Mouse (Mus musculus): ENCODE measurements at regions not wholly inside any gene's neighbourhood (a gene's known extent, or its start where the extent isn't known, plus 50 kb on each side); places are given as distances from the start of the nearest gene placed in this dataset.

- Histone ChIP-seq H3K27ac (ENCODE audit: insufficient read depth, low read depth) (no peak overlapping the region), H3K27me3 (replicated peaks) (no peaks in the 10 kb centered on the region), H3K4me3 (replicated peaks in 1 of 3; ENCODE audit: low read depth in 2 of 3, low read length in 2 of 3, poor library complexity in 1 of 3) (no peak overlapping the region), H3K36me3 (replicated peaks in 1 of 2; ENCODE audit: control insufficient read depth in 1 of 2, insufficient read depth in 1 of 2, low read length in 1 of 2) (no peaks in the 10 kb centered on the region), H3K4me1 (ENCODE audit: control insufficient read depth in 1 of 2, insufficient read depth in 2 of 2) (peaks cover 0 to 6% of the 10 kb centered on the region in 2 experiments; a peak in 2 of 4 replicates), H3K9me3 (replicated peaks; ENCODE audit: low read length) (no peaks in the 10 kb centered on the region), H3K79me2 (replicated peaks; ENCODE audit: control insufficient read depth, extremely low read depth, insufficient read depth, poor library complexity, severe bottlenecking) (no peaks in the 10 kb centered on the region), H3K9ac (ENCODE audit: insufficient read depth, low read depth) (no peak overlapping the region), H3K4me2 (ENCODE audit: insufficient read depth, low read depth, poor library complexity, severe bottlenecking) (no peak overlapping the region)
- dilution Hi-C loops (cut with MboI; ENCODE audit: extremely low pct_ligation_motif_present, extremely low pct_unique_long_range_greater_than_20kb, low sequenced_read_pairs) (no loop called here), in situ Hi-C loops (cut with MboI; ENCODE audit: low pct_ligation_motif_present, low pct_unique_long_range_greater_than_20kb, low sequenced_read_pairs) (no loop called here)
- no peak for DNase-seq (ENCODE audit: extremely low read depth)
- TF ChIP-seq MEF2A (IDR thresholded peaks at IDR 0.05; ENCODE audit: borderline replicate concordance, low read depth, low read length) (no peak), RCOR1 (conservative IDR thresholded peaks at IDR 0.05; ENCODE audit: low read depth, low read length) (no peak), KAT2A (IDR thresholded peaks at IDR 0.05; ENCODE audit: insufficient replicate concordance, low read length) (no peak), TBP (conservative IDR thresholded peaks at IDR 0.05; ENCODE audit: low read depth, low read length) (no peak), ZKSCAN1 (IDR thresholded peaks at IDR 0.05; ENCODE audit: borderline replicate concordance, low read depth, low read length) (no peak), MXI1 (IDR thresholded peaks at IDR 0.05; ENCODE audit: low read depth, low read length) (no peak), JUN (IDR thresholded peaks at IDR 0.05; ENCODE audit: insufficient read depth, low read depth, low read length) (no peak), GABPA (IDR thresholded peaks at IDR 0.05; ENCODE audit: insufficient replicate concordance, low read depth, low read length) (no peak)
Measured at GRCm38 (mm10) chr10:21741575-21741974, 140.4 kb upstream of the Sgk1 start.

- Histone ChIP-seq H3K4me1 (ENCODE audit: control insufficient read depth in 1 of 2, insufficient read depth in 2 of 2) (peaks cover 0 to under 1% of the 10 kb centered on the region in 2 experiments; a peak in 1 of 4 replicates), H3K27ac (ENCODE audit: insufficient read depth, low read depth) (no peak overlapping the region), H3K36me3 (replicated peaks in 1 of 2; ENCODE audit: control insufficient read depth in 1 of 2, insufficient read depth in 1 of 2, low read length in 1 of 2) (no peaks in the 10 kb centered on the region), H3K4me2 (ENCODE audit: insufficient read depth, low read depth, poor library complexity, severe bottlenecking) (no peak overlapping the region), H3K9ac (ENCODE audit: insufficient read depth, low read depth) (no peak overlapping the region), H3K9me3 (replicated peaks; ENCODE audit: low read length) (no peaks in the 10 kb centered on the region), H3K4me3 (replicated peaks in 1 of 3; ENCODE audit: low read depth in 2 of 3, low read length in 2 of 3, poor library complexity in 1 of 3) (no peak overlapping the region), H3K27me3 (replicated peaks) (no peaks in the 10 kb centered on the region), H3K79me2 (replicated peaks; ENCODE audit: control insufficient read depth, extremely low read depth, insufficient read depth, poor library complexity, severe bottlenecking) (no peaks in the 10 kb centered on the region)
- TF ChIP-seq HCFC1 (IDR thresholded peaks at IDR 0.05; ENCODE audit: low read depth, low read length): no peak
- TF ChIP-seq CHD1 (IDR thresholded peaks at IDR 0.05; ENCODE audit: low read depth, low read length): no peak
- TF ChIP-seq PAX5 (IDR thresholded peaks at IDR 0.05; ENCODE audit: low read length): no peak
- TF ChIP-seq USF2 (conservative IDR thresholded peaks at IDR 0.05; ENCODE audit: low read depth, low read length): no peak
- TF ChIP-seq ETS1 (conservative IDR thresholded peaks at IDR 0.05; ENCODE audit: low read depth, low read length): no peak
- no peak for TF ChIP-seq RCOR1 (conservative IDR thresholded peaks at IDR 0.05; ENCODE audit: low read depth, low read length)
- TF ChIP-seq ZMIZ1 (IDR thresholded peaks at IDR 0.05; ENCODE audit: low read depth, low read length): no peak
- TF ChIP-seq NRF1 (IDR thresholded peaks at IDR 0.05; ENCODE audit: low read depth, low read length): no peak
- DNase-seq (ENCODE audit: extremely low read depth): no peak
- in situ Hi-C loops (cut with MboI; ENCODE audit: low pct_ligation_motif_present, low pct_unique_long_range_greater_than_20kb, low sequenced_read_pairs) (no loop called here), dilution Hi-C loops (cut with MboI; ENCODE audit: extremely low pct_ligation_motif_present, extremely low pct_unique_long_range_greater_than_20kb, low sequenced_read_pairs) (no loop called here)
Measured at GRCm38 (mm10) chr10:21741976-21742745, 139.8 kb upstream of the Sgk1 start.

Measured in CH12.LX (cell line).